Mouse (Mus musculus) forebrain, embryonic 16.5 days (tissue): ENCODE results near the gene Pde1c. TPM values are rescaled to one million over a fixed set of nuclear protein-coding genes. Genes with fewer than 3 reads are reported as not detected.

Source experiments
- microRNA-seq: library from miRNA; unstranded; fragments of <30 nt; microRNA quantifications from one replicate; pipeline ENCODE4, GENCODE M21; 2017
- polyA plus RNA-seq: library from polyadenylated mRNA; unstranded; fragments of >200 nt; fragmentation: Nextera tagmentation; extraction: Ambion mirVana; gene quantifications from 2 replicates; pipeline ENCODE4 v1.2.1, GENCODE M21; 2015

Gene Pde1c
- polyA plus RNA-seq, 1 experiment from 2014 or later = 7.8 TPM

Small RNA genes lying within 50 kb of the gene (microRNA-seq; reads per million reads assigned to microRNA genes)
- gene Gm44413 = not detected

Other genes starting within 250 kb of the Pde1c start
- 82.1 and 85.1 TPM in 2 replicates for gene Lsm5, start 135.6 kb upstream of the Pde1c start, polyA plus RNA-seq
- gene Avl9, start 145.8 kb upstream of the Pde1c start, polyA plus RNA-seq = 40.3 and 45.8 TPM in 2 replicates
- gene Kbtbd2, start 228.7 kb upstream of the Pde1c start, polyA plus RNA-seq = 31.1 and 36.5 TPM in 2 replicates